Mouse (Mus musculus) naive thymus-derived CD4-positive, alpha-beta T cell, adult 2 months (primary cell): ENCODE measurements around the gene Scarf1.
A peak's percentile ranks its signal among the peaks of the same experiment; 100 is the strongest.

Source experiments
- DNase-seq: peaks from one replicate; pipeline ENCODE4 v3.0.0-alpha.2; 2011; ENCODE audit warnings: low read depth

Gene Scarf1

DNA sequence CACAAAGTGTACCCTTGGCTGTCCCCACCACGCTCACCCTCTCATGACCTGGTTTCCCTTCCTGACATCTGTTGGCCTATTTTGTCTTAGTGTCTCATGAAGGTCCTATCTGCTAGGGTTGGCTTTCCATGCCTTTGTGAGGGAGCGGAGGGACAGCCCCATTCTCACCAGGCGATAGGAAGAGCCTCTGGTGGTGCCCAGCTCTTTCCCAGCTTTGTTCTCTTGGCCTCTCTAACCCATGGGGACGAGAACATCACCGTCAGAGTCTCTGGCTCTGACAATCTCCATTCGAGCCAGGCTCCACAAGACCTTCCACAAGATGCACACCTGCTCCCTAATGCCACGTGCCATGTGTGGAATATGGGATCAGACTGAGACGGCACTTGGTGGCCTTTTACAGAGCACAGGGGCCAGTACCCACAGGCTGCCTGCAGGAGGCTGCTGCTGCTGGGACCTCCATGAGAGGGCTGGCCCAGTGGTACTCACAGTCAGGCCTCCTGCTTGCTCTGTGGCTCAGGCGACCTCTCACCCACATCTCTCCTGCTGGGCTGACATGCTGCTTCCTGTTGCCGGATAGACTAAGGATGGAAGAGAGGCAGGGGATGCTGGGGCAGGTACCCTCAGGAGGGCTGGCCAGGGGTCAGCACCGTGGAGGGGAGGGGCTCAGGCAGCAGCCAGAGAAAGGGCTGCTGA, 24.3 kb downstream of the Scarf1 start:
- peak; percentile 64 for DNase-seq

DNA sequence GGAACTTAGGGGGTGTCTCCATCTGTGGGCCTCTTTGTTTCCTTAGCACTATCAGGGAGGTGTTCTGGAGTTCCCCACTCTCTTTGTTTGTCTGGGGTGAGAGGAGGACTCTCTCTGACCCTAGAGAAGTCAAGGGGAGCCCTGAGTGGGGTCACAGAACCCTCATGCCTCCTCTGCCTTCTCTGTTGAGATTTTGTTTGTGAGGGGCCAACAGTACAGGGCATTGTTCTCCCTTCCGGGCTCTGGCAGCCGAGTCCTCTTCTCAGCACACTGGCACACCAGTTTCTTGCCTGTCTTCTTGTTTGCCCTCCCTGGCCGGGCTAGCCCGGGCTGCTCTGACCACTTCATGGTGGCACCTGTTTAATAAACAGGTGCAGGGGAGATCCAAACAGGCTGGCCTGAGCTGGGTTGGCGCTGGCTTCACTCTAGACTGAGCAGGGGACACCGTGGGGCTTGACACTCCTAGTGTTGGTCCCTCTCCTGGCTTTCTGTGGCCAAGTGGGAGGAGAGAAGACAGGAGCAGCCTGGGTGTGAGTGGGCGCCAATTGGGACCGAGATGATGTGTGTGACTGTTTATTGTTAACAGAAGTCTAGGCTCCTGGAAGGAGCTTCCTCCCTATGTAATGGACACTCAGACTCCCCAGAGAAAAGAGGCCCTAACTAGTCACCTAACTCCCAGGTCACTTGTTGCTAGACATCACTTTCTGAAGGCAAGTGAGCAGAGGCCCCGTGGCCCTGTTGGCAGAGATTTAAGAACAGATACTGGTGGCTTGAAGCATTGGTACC, 25.0 kb downstream of the Scarf1 start:
- no peak for DNase-seq

DNA sequence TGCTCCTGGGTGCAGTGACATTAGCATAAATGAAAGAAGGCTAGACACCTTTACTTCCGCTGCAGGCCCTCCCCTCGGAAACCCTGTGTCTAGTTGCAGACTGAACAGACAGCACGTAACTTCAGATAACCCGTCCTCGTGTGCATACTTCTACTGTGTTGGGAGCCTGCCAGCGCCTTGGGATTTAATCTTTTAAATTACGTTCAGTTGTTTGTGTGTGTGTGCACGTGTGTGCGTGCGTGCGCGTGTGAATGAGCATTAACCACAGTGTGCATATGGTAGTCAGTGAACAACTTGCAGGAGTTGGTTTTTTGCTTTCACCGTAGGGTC, 25.6 kb downstream of the Scarf1 start:
- DNase-seq, result peak; percentile 76

DNA sequence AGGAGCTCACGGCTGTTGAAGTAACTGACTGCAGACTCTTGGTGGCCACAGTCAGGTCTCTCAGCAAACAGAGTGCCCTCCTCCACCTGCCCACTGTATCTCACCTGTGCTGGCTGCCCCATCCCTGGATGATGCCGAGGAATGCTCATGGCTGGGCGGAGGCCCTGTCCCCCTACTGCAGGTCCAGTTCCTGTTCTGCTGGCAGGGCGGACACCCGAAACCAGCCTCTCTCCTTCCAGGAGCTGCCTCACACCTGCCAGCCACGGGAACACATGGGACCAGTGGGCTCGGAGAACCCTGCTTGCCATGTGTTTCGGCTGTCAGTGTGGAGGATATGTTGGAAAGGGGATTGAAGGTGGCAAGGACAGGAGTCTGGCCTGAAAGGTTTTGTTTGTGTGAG, 26.9 kb downstream of the Scarf1 start:
- DNase-seq, result no peak

DNA sequence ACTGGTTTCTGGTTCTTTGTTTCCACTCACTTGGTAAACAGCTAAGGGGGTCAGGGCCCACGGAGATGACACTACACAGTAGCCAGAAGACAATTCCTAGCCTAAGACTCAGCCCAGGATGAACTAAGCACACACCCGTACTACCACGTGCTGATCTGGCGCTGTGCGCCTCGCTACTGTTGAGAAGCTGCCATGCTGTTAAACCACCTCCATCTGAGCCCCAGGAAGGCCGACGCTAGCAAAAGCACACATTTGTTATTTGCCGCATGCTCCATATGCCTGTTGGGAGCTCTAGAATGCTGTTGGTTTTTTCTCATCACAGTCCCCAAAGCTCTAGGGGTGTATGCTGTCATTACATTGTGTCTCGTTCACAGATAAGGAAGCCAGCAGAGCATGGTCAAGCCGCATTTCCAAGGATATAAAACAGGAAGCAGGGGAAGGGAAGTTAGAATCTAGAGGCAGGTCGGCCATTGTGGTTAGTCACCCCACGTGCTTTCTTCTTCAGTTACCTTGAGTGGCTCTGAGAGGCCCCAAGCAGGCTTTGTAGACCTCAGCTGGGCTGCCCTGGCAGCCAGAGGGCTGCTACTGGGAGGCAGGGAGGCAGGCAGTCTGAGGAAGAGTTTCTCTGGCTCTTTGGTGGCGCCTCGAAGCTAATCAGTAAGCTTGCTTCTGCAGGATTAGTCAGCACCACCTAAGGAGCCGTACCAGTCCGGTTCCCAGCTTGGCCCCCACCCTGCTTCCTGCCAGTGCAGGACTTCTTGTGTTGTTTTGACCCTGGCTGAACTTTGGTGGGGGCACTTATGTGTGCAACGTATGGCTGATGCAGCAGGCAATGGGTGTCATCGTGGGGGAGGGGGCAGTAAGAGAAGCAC, 27.6 kb downstream of the Scarf1 start:
- DNase-seq, result peak; percentile 61

DNA sequence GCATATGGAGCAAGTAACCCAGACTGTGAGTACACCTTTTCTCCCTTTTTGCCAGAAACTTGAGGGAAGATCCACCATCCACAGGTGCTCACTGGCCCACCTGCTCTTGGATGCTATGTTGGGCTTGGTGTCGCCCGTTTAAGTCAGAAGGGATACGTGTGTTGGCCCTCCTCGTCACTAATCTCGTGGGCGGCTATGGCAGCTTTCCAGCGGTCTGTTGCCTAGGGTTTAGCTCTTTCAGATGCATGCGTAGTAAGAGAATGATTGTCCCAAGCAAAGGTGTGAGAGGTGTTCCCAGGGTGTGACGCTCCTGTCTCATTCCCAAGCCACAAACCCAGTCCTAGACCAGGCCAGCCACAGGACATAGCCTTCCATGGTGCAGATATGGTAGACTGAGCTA, 31.4 kb downstream of the Scarf1 start:
- no peak for DNase-seq

DNA sequence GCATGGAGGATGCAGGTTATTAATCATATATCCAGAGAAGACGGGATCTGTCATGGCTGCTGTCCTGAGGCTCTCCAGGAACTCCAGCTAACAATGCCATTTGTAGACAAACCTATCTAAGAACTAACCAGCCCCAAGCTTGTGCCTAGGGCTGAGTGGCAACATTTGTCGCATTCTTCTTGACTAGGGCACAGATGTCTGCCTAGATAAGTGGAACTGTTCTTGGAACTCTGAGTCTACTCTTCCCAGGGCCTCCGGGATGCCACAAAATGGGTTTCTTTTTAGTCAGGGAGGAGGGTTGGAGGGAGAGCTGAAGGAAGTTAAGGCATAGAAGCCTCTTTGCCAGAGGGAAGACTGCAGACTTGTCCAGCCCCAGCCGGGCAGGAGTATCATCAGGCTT, 32.7 kb downstream of the Scarf1 start:
- DNase-seq, result no peak

DNA sequence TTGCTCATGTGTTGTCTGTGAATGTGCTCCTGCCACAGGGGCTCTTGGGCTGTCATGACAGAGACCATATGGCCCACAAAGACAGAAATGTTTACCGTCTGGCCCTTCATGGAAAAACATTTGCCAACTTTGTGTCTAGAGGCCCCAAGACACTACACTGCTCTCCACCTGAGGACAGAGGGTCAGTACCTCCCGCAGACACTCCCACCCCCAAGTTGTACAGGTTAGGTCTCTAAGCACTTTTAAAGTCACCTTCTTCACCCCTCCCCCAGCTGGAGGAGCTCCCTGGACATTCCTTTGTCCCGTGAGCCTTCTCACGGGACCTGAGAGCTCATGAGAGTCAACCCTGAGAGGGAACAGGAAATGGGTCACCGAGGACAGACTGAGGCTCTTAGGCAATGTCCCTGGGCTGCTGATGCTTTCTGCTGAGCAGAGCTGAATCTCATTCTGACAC, 36.3 kb downstream of the Scarf1 start:
- DNase-seq, result no peak

DNA sequence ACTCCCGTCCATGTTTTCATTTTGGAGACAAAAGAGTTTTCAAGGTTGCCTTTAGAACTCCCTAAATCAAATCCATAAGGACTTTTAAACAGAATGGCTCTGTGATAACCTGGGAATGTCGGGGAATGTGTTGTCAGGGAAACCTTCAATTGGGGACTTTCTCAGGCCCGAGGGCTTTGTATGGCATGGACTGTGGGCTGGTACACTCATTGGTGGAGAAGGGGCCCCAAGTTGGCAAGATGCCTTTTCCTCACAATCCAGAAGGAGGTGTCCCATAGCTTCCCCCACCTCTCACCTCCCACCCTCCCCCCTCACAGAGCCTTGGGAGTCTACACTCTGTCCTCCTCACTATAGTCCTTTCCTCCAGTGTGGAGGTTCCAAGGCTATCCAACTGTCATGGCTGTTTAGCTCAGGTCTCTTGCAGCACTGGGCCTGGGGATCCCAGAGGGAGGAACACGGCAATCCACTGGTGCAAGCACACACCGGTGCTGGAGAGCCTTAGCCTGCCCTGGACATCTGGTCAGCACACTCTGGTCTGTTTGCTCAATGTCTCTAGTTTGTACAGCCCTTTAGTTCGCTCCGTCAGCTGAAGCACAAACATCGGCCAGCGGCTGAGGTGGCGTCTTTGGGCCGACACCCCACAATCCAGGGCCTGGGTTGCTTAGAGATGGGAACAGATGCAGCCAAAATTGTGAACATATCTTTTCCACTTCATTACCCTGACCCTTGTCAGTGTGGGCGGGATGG, 37.0 kb downstream of the Scarf1 start:
- no peak for DNase-seq

DNA sequence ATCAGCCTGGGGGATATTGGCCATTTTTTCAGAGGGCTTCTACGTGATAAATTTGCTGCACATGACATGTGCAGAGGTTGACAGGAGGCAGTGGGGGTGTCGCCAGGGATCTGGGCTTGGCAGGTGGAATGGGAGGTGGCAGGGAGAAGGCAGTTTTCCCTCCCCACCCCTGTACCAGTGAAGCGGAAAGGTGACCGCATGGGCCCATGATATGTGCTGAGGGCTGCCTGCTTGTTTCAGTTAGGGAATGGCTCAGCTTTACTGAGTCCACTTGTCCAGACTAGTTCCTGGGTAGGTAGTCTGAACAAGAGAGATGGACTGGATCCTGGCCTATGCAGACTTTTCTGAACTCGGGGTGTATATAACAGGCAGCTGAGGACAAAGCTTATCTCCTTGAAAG, 38.0 kb downstream of the Scarf1 start:
- DNase-seq, result no peak

DNA sequence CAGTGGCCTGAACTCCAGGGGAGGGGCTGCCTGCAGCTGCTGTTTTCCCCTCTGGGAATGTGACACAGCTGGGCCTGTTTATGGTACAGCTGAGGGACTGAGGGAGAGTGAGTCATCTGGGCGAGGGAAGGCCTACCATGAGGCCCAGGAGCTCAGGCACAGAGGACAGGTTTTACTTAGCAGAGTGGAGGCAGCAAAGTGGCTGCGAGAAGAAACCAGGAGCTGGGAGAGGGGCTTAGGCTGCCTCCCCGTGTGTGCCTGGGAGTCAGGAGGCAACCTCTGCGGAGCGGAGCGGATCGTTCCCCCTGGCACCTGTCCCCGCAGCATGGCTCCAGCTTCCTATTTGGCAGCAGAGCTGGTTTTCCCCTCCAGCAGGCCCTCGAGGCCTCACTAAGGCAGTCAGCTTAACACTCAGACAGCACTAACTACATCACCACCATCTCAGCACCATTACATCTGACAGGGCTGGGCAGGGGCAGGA, 38.7 kb downstream of the Scarf1 start:
- no peak for DNase-seq

DNA sequence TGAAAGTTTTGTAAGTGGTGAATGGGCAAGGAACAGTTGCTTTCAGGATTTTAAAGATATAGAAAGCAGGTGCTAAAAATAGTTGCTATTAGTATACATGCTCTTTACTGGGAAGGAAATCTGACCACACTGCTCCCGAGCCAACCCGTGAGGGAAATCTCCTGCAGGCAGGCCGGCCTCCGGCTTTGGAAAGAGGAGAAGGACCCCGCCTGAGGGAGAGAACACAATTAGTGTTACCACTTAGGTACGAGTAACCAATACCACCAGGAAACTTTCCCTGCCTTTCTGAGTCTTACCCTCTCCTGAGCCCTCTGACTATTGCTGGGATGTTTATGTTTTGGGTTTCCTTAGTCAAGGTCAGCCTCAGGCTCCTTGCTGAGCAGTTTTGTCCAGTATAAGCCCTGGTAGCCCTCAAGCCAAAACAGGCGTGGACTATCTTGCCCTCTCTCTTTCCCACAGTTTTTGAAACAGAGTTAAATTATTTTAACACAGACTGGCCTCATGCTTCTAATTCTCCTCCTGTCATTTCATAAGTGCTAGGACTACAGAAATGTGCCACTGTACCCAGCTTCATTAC, 39.7 kb downstream of the Scarf1 start:
- DNase-seq, result no peak

DNA sequence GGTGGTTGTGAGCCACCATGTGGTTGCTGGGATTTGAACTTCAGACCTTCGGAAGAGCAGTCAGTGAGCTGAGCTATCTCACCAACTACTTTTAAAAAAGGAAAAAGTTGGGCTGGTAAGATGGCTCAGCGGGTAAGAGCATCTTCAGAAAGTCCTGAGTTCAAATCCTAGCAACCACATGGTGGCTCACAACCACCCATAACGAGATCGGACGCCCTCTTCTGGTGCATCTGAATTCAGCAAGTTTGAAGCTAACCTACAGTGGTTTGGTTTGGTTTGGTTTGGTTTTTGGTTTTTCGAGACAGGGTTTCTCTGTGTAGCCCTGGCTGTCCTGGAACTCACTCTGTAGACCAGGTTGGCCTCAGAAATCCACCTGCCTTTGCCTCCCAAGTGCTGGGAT, 42.7 kb downstream of the Scarf1 start:
- DNase-seq, result peak; percentile 33

DNA sequence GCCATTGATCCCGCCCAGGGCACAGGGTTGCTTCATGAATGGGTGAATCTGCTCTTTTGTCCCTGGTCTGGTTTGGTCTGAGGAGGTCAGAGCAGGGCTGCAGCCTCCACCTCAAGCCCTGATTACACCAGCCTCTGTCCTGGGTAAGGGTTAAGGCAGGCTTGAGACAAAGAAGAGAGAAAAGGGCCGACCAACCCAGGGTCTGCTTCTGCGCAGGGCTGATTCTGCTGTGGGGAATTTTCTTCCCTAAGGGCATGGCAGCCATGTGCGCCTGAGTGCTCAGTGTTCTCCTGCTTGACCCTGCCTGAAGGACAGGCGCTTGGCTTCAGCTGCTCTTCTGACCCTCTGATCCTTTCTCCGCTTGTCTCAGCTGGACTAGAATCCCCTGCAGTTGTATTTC, 43.8 kb downstream of the Scarf1 start:
- DNase-seq, result no peak

DNA sequence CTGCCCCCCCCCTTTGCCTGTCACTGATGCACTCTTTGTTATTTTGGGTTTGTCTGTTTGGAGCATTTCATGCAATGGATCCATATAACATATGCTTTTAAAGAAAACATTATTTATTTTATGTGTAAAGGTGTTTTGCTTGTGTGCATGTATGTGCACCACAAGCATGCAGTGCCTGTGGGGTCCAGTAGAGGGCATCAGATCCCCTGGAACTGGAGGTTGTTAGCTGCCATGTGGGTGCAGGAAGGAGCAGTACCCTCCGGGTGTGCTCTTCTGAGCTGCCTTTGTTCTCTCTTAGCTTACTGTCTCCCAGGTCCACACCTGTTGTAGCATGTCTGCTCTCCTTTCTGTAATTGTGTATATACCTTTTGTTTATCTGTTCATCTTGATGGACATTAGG, 44.8 kb downstream of the Scarf1 start:
- DNase-seq, result peak; percentile 48

DNA sequence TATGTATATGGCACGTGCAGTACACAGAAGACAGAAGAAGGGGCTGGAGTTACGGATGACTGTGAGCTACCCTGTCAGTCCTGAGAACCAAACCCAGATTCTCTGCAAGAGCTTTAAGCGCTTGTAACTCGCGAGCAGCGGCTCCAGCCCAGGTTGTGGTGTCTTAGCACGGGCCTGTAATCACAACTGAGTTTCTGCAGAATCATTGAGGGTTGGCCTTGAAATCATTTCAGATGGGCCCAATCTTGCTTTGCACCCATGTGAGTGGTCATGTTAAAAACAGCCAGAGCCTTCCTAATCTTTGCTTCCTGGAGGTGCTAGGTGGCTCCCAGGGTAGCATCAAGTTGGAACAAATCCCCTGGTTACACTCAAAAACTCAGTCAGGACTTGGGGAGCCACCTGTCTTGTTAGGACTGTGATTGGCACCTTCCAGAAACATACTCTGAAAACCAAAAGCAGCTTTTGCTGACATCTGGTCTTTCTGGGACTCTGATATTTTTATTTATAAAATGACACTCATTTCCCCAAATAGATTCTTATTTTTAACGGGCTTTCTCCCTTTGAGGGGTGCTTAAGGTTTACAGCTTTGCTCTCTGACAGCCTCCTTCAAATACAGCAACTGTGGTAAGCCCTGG, 46.6 kb downstream of the Scarf1 start:
- DNase-seq, result no peak

DNA sequence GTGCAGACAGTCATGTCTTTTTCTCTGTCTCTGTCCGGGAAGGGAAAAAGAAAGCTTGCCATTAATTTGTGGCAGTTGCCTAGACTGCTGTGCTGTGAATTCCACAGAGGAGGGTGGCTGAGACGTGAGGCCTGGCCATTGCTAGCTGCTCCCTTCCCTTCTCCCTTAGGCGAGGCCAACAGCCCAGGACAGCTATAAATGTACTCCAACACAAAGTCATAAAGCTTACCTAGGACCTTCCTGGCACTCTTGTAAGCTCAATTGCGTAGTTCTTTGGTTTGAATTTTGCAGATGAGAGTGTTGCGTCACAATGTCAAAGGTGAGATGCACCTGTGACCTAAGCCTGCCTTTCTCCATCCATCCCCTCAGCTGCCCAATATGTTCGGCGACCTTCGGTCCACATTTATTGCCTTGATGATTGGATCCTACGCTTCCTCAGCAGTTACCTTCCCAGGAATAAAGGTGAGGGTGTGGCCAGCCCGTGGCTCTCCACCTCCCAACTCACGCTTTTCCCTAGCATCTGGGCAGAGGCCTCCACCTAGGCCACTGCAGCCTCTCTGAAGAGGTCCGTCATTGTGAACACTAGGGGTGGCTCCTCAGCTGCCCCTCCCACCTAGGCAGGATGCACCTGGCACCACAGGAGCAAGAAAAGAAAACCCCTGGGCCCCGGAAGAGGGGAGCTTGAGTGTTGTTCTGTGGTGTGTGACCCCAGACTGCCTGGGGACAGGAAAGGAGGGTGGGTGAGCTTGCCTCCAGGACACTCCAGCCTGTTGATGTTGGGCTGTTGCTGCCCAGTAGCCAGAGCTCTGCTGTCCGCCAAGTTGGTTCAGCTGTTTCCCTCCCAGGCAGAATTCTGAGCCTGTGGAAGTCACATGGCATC, 47.4 kb downstream of the Scarf1 start:
- peak; percentile 54 for DNase-seq

DNA sequence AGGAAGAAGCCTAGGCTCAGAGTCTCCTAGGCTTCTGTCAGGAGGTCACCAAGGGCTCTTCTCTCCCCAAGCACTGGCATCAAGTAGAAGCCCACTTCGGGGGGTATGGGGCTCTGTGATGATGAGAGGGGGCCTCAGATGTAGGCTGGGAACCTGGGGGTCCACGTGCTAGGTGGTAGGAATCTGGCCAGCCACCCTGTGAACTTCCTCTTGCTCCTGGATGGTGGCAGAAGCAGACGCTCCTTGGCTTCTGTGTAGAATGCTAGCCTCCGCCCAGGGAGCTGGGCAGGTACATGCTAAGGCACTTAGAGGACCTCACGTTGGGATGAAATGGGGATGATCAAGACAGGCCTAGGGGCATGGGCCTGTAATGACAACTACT, 48.1 kb downstream of the Scarf1 start:
- no peak for DNase-seq

DNA sequence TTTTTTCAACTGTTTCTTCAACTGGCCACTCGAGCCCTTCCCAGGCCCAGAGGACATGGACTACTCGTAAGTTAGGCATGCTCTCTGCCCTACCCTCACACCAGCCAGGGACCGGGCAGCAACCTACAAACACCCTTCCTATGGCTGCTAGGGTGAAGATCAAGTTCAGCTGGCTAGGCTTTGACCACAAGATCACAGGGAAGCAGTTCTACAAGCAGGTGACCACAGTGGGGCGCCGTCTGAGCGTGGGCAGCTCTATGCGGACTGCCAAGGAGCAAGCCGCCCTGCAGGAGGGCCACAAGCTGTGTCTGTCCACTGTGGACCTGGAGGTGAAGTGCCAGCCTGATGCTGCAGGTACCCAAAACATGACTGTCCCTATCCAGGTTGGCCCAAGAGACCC, 49.5 kb downstream of the Scarf1 start:
- DNase-seq, result no peak
